Mouse (Mus musculus) liver, embryonic 11.5 days (tissue): ENCODE measurements at regions not wholly inside any gene's neighbourhood (a gene's known extent, or its start where the extent isn't known, plus 50 kb on each side); places are given as distances from the start of the nearest gene placed in this dataset.

ENCODE experiments used
- ATAC-seq: fragments of 200-750 bp; cut with Nextera tagmentation; replicated peaks from 2 replicates; pipeline ENCODE4 v1.8.0; 2017; ENCODE audit warnings: moderate number of reproducible peaks, mild to moderate bottlenecking, moderate TSS enrichment, moderate library complexity; ENCODE audit not compliant: low FRiP score
- DNase-seq: peaks from one replicate; pipeline ENCODE4 v3.0.0-alpha.2; 2017; ENCODE audit warnings: low spot score
- H3K27ac ChIP-seq: fragments of 300-500 bp; sonication (generic); 2 replicates; pipeline ENCODE4 v1.5.1; 2014; ENCODE audit warnings: mild to moderate bottlenecking, low read depth, low read length, control low read depth
- H3K27me3 ChIP-seq: fragments of 300-500 bp; sonication (generic); replicated peaks from 2 replicates; pipeline ENCODE4 v1.6.1; 2014; ENCODE audit warnings: low read length, mixed read lengths; ENCODE audit not compliant: control insufficient read depth, insufficient read depth
- H3K36me3 ChIP-seq: fragments of 300-500 bp; sonication (generic); 2 replicates; pipeline ENCODE4 v1.6.1; 2014; ENCODE audit warnings: mild to moderate bottlenecking, low read length, moderate library complexity, mixed read lengths; ENCODE audit not compliant: control insufficient read depth, insufficient read depth
- H3K4me1 ChIP-seq: fragments of 300-500 bp; sonication (generic); replicated peaks from 2 replicates; pipeline ENCODE4 v1.6.1; 2014; ENCODE audit warnings: low read length, mixed read lengths; ENCODE audit not compliant: control insufficient read depth, insufficient read depth
- H3K4me2 ChIP-seq: fragments of 300-500 bp; sonication (generic); 2 replicates; pipeline ENCODE4 v1.6.1; 2014; ENCODE audit warnings: mild to moderate bottlenecking, control low read depth, moderate library complexity
- H3K4me3 ChIP-seq: fragments of 300-500 bp; sonication (generic); 2 replicates; pipeline ENCODE4 v1.5.1; 2014; ENCODE audit warnings: low read depth, low read length, control low read depth
- H3K9ac ChIP-seq: fragments of 300-500 bp; sonication (generic); 2 replicates; pipeline ENCODE4 v1.6.1; 2014; ENCODE audit warnings: low read depth, low read length, control low read depth
- H3K9me3 ChIP-seq: fragments of 300-500 bp; sonication (generic); 2 replicates; pipeline ENCODE4 v1.6.1; 2016; ENCODE audit warnings: low read length, inconsistent platforms, mixed read lengths; ENCODE audit not compliant: control insufficient read depth
- WGBS: fragments of 180-500 bp; shearing (Covaris S2); extraction: QIAGEN DNeasy Blood & Tissue Kit; methylation state at CpG from one replicate; pipeline ENCODE4 v1.1.7; 2014; 5-methylcytosine and 5-hydroxymethylcytosine counted together

DNA sequence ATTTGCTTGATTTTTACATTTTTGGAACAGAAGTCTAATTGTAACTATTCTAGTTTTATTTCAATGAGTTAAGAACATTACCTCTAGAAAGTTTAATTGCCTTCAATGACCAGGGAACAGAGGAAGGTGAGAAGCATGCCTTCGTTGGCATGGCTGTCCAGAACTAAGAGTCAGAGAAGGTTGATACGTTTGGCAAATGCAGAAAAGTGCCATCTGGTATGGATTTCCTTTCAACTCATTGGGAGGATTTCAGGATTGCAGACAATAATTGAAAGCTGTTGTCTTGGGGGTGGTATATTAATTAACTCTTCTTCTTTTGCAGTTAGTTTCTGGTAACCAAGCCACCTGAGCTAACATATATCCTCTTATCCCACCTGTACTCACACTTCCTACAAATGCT lies 489.5 kb upstream of the Etaa1 start:
- no peak overlapping the region for H3K4me2 ChIP-seq
- WGBS, result 82% methylated on average over 2 of the region's 2 CpGs
- no peak overlapping the region for H3K9ac ChIP-seq
- H3K4me3 ChIP-seq, result no peak overlapping the region
- H3K4me1 ChIP-seq, result no peaks in the 10 kb centered on the region
- no peaks in the 10 kb centered on the region for H3K27me3 ChIP-seq
- H3K9me3 ChIP-seq, result no peaks in the 10 kb centered on the region
- no peaks in the 10 kb centered on the region for H3K36me3 ChIP-seq
- no peak for ATAC-seq
- no peak overlapping the region for H3K27ac ChIP-seq
- no peak for DNase-seq

DNA sequence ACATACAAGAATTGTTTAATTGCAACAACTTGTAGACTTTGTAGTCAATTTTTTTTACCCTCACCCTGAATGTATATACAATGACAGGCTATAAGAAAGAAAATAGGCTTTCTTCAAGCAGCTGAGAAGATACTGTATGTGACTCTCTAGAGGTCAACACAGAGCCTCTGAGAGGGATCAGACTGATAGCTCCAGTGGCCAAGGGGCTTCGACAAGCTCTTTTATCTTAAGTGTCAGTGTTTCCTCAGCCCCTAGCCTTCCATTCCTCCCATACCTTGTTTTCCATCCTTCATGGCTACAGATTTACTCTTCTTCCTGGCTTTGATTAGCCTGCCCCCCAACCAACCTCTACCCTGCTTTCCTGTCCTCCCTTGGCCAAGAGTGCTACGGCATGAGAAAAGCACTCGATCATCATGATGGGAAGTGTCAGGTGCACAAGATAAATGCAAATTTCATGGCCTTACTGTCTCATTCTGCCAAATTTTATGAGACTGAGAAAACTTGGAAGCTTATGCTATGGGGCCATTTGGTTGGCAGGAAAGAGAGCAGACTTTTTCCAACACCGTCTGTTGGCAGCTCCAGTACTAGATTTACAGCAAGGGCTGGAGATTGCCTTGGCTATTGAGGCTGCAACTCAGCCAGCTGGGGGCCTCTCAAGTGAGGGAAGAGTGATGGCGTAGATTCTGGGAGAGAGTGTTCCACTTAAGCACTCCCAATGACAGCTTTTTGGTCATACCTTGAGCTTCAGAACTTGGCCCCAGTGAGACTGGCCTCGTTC lies 484.3 kb upstream of the Etaa1 start:
- Histone ChIP-seq H3K9ac (no peak overlapping the region), H3K9me3 (no peaks in the 10 kb centered on the region), H3K4me3 (no peak overlapping the region), H3K27me3 (no peaks in the 10 kb centered on the region), H3K36me3 (no peaks in the 10 kb centered on the region), H3K27ac (no peak overlapping the region), H3K4me1 (no peaks in the 10 kb centered on the region), H3K4me2 (no peak overlapping the region)
- no peak for ATAC-seq
- DNase-seq, result no peak
- WGBS, result 52% methylated on average over 6 of the region's 6 CpGs

DNA sequence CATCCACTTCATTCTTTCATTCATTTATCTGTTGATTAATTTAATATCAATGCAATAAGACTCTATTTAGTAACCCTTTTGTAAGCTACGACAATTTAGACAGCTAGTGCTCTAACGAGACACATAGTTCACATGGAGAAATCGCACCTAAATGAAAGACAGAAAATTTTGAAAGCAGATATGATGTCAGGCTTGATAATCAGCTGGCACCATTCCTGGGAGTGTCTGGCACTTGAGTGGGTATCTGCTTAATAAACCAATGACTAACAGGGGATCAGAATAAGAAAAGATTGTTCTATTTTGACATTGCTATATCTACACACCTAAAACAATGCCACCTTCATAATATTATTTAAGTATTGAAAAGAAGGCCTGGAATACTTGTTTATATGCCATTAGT lies 467.4 kb upstream of the Etaa1 start:
- no peak for ATAC-seq
- H3K4me3 ChIP-seq, result no peak overlapping the region
- WGBS, result 88% methylated on average over 3 of the region's 3 CpGs

DNA sequence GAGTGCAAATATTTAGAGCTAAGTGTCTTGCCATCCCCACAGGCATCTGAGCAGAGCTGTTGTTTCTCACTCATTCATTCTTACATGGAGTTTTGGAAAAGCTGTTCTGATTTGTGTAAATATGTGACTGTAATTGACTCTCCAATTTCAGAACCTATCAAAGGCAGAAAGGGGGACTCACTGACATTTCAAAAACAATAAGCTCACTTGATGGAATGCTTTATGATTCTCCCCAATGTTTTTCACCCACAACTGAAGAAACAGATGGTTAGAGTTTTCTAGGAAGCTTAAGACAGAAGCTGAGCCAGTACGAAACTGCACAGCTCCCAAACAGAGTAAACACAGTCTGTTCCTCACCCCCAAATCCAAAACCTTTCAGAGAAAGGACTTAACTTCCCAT lies 460.1 kb upstream of the Etaa1 start:
- no peak for ATAC-seq
- no peak overlapping the region for H3K27ac ChIP-seq
- no peak overlapping the region for H3K4me3 ChIP-seq
- H3K4me2 ChIP-seq, result no peak overlapping the region
- H3K36me3 ChIP-seq, result no peaks in the 10 kb centered on the region
- H3K9ac ChIP-seq, result no peak overlapping the region
- no peaks in the 10 kb centered on the region for H3K9me3 ChIP-seq
- no peak for DNase-seq
- no peaks in the 10 kb centered on the region for H3K27me3 ChIP-seq
- WGBS, result 71% methylated on average over 1 of the region's 1 CpGs
- H3K4me1 ChIP-seq, result no peaks in the 10 kb centered on the region

More for the DNA sequence above, 467.4 kb upstream of the Etaa1 start:
- H3K27ac ChIP-seq, result no peak overlapping the region
- no peak overlapping the region for H3K9ac ChIP-seq
- H3K36me3 ChIP-seq, result no peaks in the 10 kb centered on the region
- no peak overlapping the region for H3K4me2 ChIP-seq
- no peaks in the 10 kb centered on the region for H3K27me3 ChIP-seq
- H3K9me3 ChIP-seq, result no peaks in the 10 kb centered on the region
- H3K4me1 ChIP-seq, result no peaks in the 10 kb centered on the region
- DNase-seq, result no peak

DNA sequence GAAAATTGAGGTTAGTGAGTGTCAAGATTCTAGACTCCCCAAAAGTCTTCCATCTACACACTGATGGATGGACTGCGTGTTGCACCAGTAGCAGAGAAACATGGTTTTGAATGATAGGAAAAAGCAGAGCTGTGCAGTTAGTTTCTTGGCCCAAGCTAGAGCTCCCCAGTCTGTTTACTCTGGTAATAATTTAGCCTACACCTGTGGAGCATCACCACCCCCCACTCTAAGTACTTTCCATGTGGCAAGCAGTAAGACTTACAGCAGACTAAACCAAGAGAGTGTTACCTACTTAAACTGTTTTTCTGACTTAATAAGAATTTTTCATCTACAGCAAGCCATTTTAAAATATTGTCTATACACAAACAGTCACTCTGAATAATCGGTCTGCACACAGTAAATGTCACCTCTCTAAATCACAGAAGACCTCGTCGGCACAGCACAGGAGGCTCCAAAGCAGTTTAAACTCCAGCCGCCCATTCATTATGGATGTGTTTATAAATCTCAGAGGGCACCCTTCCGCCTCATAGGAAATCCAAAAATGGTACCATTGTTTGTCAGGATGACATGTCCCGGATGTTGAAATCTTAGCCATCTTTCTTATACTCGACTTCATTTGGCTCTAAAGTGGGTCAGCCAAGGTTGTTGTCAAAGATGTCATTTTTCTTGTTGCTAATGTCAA lies 454.5 kb upstream of the Etaa1 start:
- WGBS, result 70% methylated on average over 8 of the region's 8 CpGs

DNA sequence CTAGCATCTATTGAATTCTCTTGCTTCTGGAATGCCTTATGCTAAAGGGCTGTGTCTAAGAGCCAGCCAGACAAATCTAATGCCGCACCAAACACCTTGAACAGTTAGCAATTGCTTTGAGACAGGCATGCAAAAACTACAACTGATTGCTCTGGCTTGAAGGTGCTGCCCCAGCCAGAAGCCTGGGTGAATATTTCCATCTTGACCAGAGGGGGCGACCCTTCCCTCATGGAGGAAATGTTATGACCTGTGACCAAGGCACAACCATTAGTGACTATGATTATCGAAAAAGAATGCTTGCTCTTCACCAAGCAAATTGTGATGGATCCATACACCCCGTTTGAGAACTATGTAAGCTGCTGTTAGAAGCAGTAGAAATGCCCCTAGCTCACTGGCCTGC lies 445.9 kb upstream of the Etaa1 start:
- Histone ChIP-seq H3K4me3 (no peak overlapping the region), H3K9me3 (no peaks in the 10 kb centered on the region), H3K4me2 (no peak overlapping the region), H3K36me3 (no peaks in the 10 kb centered on the region), H3K4me1 (no peaks in the 10 kb centered on the region), H3K9ac (no peak overlapping the region), H3K27ac (no peak overlapping the region), H3K27me3 (no peaks in the 10 kb centered on the region)
- ATAC-seq (no peak), DNase-seq (no peak)
- WGBS, result 59% methylated on average over 4 of the region's 4 CpGs

More for the DNA sequence above, 454.5 kb upstream of the Etaa1 start:
- H3K27me3 ChIP-seq, result no peaks in the 10 kb centered on the region
- no peaks in the 10 kb centered on the region for H3K4me1 ChIP-seq
- H3K27ac ChIP-seq, result no peak overlapping the region
- H3K9ac ChIP-seq, result no peak overlapping the region
- no peak for ATAC-seq
- no peak for DNase-seq
- H3K4me3 ChIP-seq, result no peak overlapping the region
- H3K9me3 ChIP-seq, result no peaks in the 10 kb centered on the region
- no peaks in the 10 kb centered on the region for H3K36me3 ChIP-seq
- no peak overlapping the region for H3K4me2 ChIP-seq

DNA sequence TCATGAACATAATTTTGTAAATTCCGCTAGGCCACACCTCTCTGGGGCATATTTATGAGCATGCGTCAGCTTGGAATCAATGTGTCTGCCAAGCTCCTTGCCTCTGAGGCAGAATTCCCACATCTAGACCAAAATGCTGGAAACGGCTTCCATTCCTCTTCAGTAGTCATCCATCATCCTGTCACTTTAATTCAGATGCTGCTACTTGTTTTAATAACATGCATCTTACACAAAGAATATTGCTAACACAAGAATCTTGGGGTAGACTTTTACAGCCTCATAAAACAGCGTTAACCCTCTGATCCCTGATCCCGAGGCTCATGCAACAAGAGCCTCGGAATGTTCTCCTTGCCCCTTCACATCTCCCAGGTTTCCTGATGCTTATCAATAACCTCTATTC lies 442.7 kb upstream of the Etaa1 start:
- H3K27ac ChIP-seq, result no peak overlapping the region
- no peak overlapping the region for H3K4me3 ChIP-seq
- no peaks in the 10 kb centered on the region for H3K27me3 ChIP-seq
- DNase-seq (no peak), ATAC-seq (no peak)
- no peaks in the 10 kb centered on the region for H3K36me3 ChIP-seq
- no peak overlapping the region for H3K9ac ChIP-seq
- H3K4me2 ChIP-seq, result no peak overlapping the region
- H3K4me1 ChIP-seq, result no peaks in the 10 kb centered on the region
- WGBS, result 71% methylated on average over 6 of the region's 6 CpGs
- no peaks in the 10 kb centered on the region for H3K9me3 ChIP-seq

DNA sequence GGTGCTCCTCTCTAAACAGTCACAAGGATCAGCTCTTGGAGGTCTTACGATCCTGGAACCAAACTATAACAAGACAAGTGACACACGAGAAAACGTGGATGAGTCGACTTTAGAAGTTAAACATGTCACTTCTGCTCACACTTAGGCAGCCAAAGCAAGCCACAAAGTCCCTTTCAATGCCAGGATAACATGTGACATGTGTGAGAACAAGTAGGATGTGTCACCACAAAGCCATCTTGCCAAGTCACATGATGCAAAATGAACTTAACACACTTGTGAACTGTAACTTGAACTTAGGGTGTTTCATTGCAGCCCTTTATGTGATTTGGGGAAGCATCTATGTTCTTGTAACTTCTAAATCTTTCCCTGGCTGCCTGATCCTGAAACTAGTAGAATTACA lies 442.0 kb upstream of the Etaa1 start:
- Histone ChIP-seq H3K27me3 (no peaks in the 10 kb centered on the region), H3K4me1 (no peaks in the 10 kb centered on the region), H3K4me3 (no peak overlapping the region), H3K27ac (no peak overlapping the region), H3K36me3 (no peaks in the 10 kb centered on the region), H3K9ac (no peak overlapping the region), H3K4me2 (no peak overlapping the region), H3K9me3 (no peaks in the 10 kb centered on the region)
- no peak for DNase-seq
- WGBS, result 80% methylated on average over 4 of the region's 4 CpGs
- ATAC-seq, result no peak

DNA sequence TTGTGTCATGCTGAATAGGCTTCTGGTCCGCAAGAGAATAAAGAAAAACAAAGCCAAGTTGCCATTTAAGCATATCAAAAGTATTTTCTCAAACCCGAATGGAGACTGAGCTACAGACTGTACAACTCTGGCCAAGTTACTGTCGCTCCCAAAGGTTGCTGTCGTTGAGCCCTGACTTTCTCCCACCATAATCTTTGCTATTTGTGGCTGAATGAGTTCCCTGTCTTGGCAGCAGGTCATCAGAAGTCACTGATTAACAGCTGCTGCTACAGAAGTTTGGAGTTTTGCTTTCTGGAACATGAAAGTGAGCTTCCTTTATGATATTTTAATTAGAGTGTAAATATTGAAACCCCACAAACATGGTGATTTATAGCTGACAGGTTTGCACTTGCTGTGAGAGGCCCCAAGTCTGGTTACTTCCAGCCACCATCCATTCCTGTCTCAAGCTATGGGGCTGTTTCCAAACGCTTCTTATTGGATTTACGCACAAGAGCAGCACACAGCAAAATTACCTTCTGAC lies 419.2 kb upstream of the Etaa1 start:
- Histone ChIP-seq H3K27ac (no peak overlapping the region), H3K36me3 (no peaks in the 10 kb centered on the region), H3K4me1 (no peaks in the 10 kb centered on the region), H3K9ac (no peak overlapping the region), H3K9me3 (no peaks in the 10 kb centered on the region), H3K4me3 (no peak overlapping the region), H3K27me3 (no peaks in the 10 kb centered on the region), H3K4me2 (no peak overlapping the region)
- ATAC-seq (no peak), DNase-seq (no peak)
- 80% methylated on average over 6 of the region's 6 CpGs for WGBS
